In the genomic region with DNA sequence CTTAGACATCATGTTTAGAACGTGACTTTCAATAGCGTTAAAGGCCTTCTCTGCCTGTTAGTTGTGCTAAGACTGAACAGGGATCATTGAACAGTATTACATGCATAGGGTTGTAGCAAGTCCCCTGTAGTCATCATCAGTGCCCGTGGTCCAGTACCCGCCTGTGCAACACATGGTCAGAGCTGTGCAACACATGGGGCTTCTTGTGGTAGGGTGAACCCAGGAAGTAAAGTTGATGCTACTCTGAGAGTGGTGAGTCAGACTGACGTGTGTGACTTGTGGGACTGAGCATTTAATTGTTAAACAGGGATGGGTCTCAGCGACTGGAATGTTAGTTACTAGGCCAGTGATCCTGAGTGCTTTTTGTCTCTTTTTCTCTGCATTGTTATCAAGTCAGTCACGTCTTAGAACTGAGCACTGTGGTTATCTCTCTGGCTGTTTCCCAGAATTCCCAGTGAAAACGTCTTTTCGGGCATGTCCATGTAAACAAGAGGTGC, we compare ENCODE assay signal across 32 mouse cellular contexts. TPM values are rescaled to one million over a fixed set of nuclear protein-coding genes. Genes with fewer than 3 reads are reported as not detected.
"Had no signal": no experiment of that assay in that cellular context is flagged by ENCODE, and none has a peak within 500 bp of the region (broad histone marks: within the 10 kb centered on the region; RNA-seq: fewer than 3 reads in every experiment).

No protein-coding gene starts in this region.

- H3K27ac ChIP-seq: gastrocnemius, adult 2 months; heart, adult 2 months; heart, embryonic 13.5 days; heart, embryonic 15.5 days; hindbrain, embryonic 10.5 days; hindbrain, embryonic 12.5 days; hindbrain, embryonic 14.5 days; kidney, embryonic 15.5 days; kidney, postnatal 0 days; limb, embryonic 10.5 days; limb, embryonic 12.5 days; liver, embryonic 13.5 days; liver, embryonic 15.5 days had no signal

- H3K4me1 ChIP-seq: heart, embryonic 13.5 days; heart, embryonic 15.5 days; hindbrain, embryonic 10.5 days; hindbrain, embryonic 12.5 days; kidney, embryonic 15.5 days; limb, embryonic 10.5 days; limb, embryonic 12.5 days; liver, embryonic 13.5 days; liver, embryonic 15.5 days had no signal

- ATAC-seq: hindbrain, embryonic 16.5 days; intestine, embryonic 16.5 days; liver, postnatal 0 days had no signal

- H3K9ac ChIP-seq: heart, embryonic 13.5 days; heart, embryonic 15.5 days; hindbrain, embryonic 12.5 days; hindbrain, embryonic 14.5 days; kidney, embryonic 15.5 days; limb, embryonic 12.5 days; liver, embryonic 13.5 days; liver, embryonic 15.5 days; liver, postnatal 0 days had no signal

- DNase-seq: gastrocnemius, adult 2 months; gastrocnemius, postnatal 10 days; gastrocnemius, postnatal 25 days; heart, adult 2 months; heart, postnatal 14 days; heart, postnatal 4 days; kidney, adult 11 months; kidney, adult 2 months; kidney, adult 9 months; kidney, postnatal 14 days; kidney, postnatal 36 days; layer of hippocampus, adult 9-11 months; layer of hippocampus, postnatal 36 days; liver; liver, embryonic 13.5 days; liver, postnatal 0 days had no signal

- H3K4me3 ChIP-seq: gastrocnemius, adult 2 months; heart, adult 2 months; heart, embryonic 13.5 days; heart, embryonic 15.5 days; hindbrain, embryonic 10.5 days; hindbrain, embryonic 12.5 days; kidney, embryonic 15.5 days; limb, embryonic 10.5 days; limb, embryonic 12.5 days; liver, embryonic 13.5 days; liver, embryonic 15.5 days had no signal

- H3K9me3 ChIP-seq: heart, embryonic 15.5 days; hindbrain, embryonic 10.5 days; hindbrain, embryonic 12.5 days; kidney, embryonic 15.5 days; limb, embryonic 10.5 days; limb, embryonic 12.5 days; liver, embryonic 13.5 days; liver, embryonic 15.5 days had no signal

- H3K4me2 ChIP-seq: heart, embryonic 11.5 days; heart, embryonic 13.5 days; heart, embryonic 15.5 days; hindbrain, embryonic 12.5 days; hindbrain, embryonic 14.5 days; kidney, embryonic 15.5 days; limb, embryonic 12.5 days; liver, embryonic 11.5 days; liver, embryonic 13.5 days; liver, embryonic 15.5 days had no signal

- H3K36me3 ChIP-seq: heart, embryonic 13.5 days; heart, embryonic 15.5 days; hindbrain, embryonic 10.5 days; hindbrain, embryonic 12.5 days; kidney, embryonic 15.5 days; limb, embryonic 10.5 days; limb, embryonic 12.5 days; liver, embryonic 13.5 days; liver, embryonic 15.5 days had no signal

- H3K27me3 ChIP-seq: heart, embryonic 13.5 days; heart, embryonic 15.5 days; hindbrain, embryonic 12.5 days; kidney, embryonic 15.5 days; limb, embryonic 12.5 days; liver, embryonic 13.5 days; liver, embryonic 15.5 days had no signal

RNA-seq across cellular contexts. Expression of a gene that starts 52.5 kb away (rescaled TPM):
- total RNA-seq: gastrocnemius, adult 2 months; granulocyte monocyte progenitor cell, adult 5-6 weeks; heart, adult 2 months; heart, postnatal 14 days had no signal
- polyA plus RNA-seq: heart, postnatal 0 days; liver, embryonic 13.5 days; liver, postnatal 0 days had no signal
